Mouse (Mus musculus) heart, postnatal 0 days (tissue): ENCODE data around the gene Spata2. TPM values are rescaled to one million over a fixed set of nuclear protein-coding genes. Genes with fewer than 3 reads are reported as not detected.

Experiments
- ATAC-seq: fragments of 200-750 bp; cut with Nextera tagmentation; 2 replicates; pipeline ENCODE4 v1.8.0; 2017; ENCODE audit warnings: low read depth, moderate number of reproducible peaks, moderate library complexity; ENCODE audit not compliant: insufficient read depth
- DNase-seq: peaks from one replicate; pipeline ENCODE4 v3.0.0-alpha.2; 2016; ENCODE audit warnings: low spot score
- H3K27ac ChIP-seq: fragments of 300-500 bp; sonication (generic); 2 replicates; pipeline ENCODE4 v1.5.1; 2014; ENCODE audit warnings: low read depth, mild to moderate bottlenecking
- H3K27me3 ChIP-seq: fragments of 300-500 bp; sonication (generic); 2 replicates; pipeline ENCODE4 v1.6.1; 2014; ENCODE audit warnings: low read length, mixed read lengths; ENCODE audit not compliant: control insufficient read depth, insufficient read depth
- H3K36me3 ChIP-seq: fragments of 300-500 bp; sonication (generic); replicated peaks from 2 replicates; pipeline ENCODE4 v1.6.1; 2014; ENCODE audit warnings: low read length, mixed read lengths; ENCODE audit not compliant: control insufficient read depth, insufficient read depth
- H3K4me1 ChIP-seq: fragments of 300-500 bp; sonication (generic); 2 replicates; pipeline ENCODE4 v1.6.1; 2014; ENCODE audit warnings: antibody characterized with exemption; ENCODE audit not compliant: control insufficient read depth, insufficient read depth
- H3K4me2 ChIP-seq: fragments of 300-500 bp; sonication (generic); 2 replicates; pipeline ENCODE4 v1.6.1; 2014; ENCODE audit warnings: low read depth, mild to moderate bottlenecking, low read length, moderate library complexity
- H3K4me3 ChIP-seq: fragments of 300-500 bp; sonication (generic); 2 replicates; pipeline ENCODE4 v1.5.1; 2014; ENCODE audit warnings: low read depth, low read length
- H3K9ac ChIP-seq: fragments of 300-500 bp; sonication (generic); replicated peaks from 2 replicates; pipeline ENCODE4 v1.6.1; 2014; ENCODE audit warnings: low read depth, low read length, mixed read lengths
- H3K9me3 ChIP-seq: fragments of 300-500 bp; sonication (generic); replicated peaks from 2 replicates; pipeline ENCODE4 v1.6.1; 2016; ENCODE audit warnings: low read length; ENCODE audit not compliant: control insufficient read depth
- CTCF ChIP-seq: IDR thresholded peaks from 2 replicates; pipeline ENCODE4 v1.5.1; 2016; ENCODE audit warnings: antibody characterized with exemption, control low read depth, low read depth
- EP300 ChIP-seq: IDR thresholded peaks from 2 replicates; pipeline ENCODE4 v1.6.1; 2016; ENCODE audit warnings: antibody characterized with exemption, low read depth
- WGBS: fragments of 180-500 bp; shearing (Covaris S2); extraction: QIAGEN DNeasy Blood & Tissue Kit; methylation state at CpG from one replicate; pipeline ENCODE4 v1.1.7; 2014; 5-methylcytosine and 5-hydroxymethylcytosine counted together
- polyA plus RNA-seq: library from polyadenylated mRNA; unstranded; fragments of >200 nt; fragmentation: Nextera tagmentation; extraction: Ambion mirVana; gene quantifications from 2 replicates; pipeline ENCODE4 v1.2.1, GENCODE M21; 2015
- total RNA-seq: library from RNA; depleted of rRNA; stranded (reverse); fragments of >200 nt; gene quantifications from 2 replicates; pipeline ENCODE4 v1.2.3, GENCODE M21; 2014; ENCODE audit warnings: low replicate concordance

Spata2 gene
- total and polyA plus RNA-seq, 2 experiments from 2014 or later = 12.2 to 17.2 TPM

DNA sequence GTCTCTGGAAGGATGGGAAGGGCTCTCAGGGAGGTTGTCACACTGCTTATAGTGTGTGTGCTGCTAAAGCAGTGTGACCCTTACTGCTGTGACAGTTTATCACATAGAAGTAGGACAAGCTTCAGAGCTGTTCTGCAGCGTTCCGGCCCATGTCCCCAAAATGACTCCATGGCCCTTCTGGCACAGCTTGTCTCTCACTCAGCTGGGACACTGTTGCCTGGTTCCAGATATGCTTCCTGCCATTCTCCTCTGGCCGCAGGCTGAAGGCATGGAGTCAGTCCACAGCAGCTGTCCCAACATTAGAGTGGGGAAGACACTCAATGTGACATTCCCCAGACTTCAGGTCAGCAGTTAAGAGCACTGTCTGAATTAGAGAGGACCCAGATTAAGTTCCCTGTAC, 34.1 kb downstream of the Spata2 start:
- Histone ChIP-seq H3K36me3 (peaks cover 41% of the 10 kb centered on the region), H3K4me3 (no peak overlapping the region)

DNA sequence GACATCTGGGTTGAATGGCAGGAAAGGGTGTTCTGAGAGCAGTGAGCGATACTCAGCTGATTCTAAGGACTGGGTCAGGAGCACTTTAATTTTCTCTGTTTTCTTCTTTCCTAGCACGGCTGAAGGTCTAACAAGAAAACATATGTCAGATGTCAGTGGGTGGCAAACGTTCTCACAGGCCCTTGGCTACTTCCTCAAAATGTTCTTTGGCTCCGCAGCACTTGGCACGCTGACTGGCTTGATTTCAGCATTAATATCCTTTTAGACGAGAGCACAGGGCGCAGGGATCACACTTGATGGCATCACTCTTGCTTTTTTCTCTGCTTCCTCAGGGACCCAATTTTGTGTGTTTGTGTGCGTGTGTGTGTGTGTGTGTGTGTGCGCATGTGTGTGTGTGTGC, 35.5 kb downstream of the Spata2 start:
- Histone ChIP-seq H3K9ac (no peak overlapping the region), H3K36me3 (peaks cover 53% of the 10 kb centered on the region), H3K27ac (no peak overlapping the region), H3K9me3 (no peaks in the 10 kb centered on the region), H3K4me3 (no peak overlapping the region), H3K27me3 (no peaks in the 10 kb centered on the region), H3K4me1 (no peaks in the 10 kb centered on the region), H3K4me2 (no peak overlapping the region)
- TF ChIP-seq CTCF (no peak), EP300 (no peak)
- ATAC-seq (no peak), DNase-seq (no peak)
- WGBS = 89% methylated on average over 9 of the region's 9 CpGs

More for the DNA sequence above, 34.1 kb downstream of the Spata2 start:
- DNase-seq = no peak
- no peak for ATAC-seq
- 77% methylated on average over 3 of the region's 3 CpGs for WGBS
- Histone ChIP-seq H3K27me3 (no peaks in the 10 kb centered on the region), H3K4me1 (no peaks in the 10 kb centered on the region), H3K27ac (no peak overlapping the region), H3K9ac (no peak overlapping the region), H3K9me3 (no peaks in the 10 kb centered on the region), H3K4me2 (no peak overlapping the region)
- no peak for TF ChIP-seq CTCF
- TF ChIP-seq EP300 = no peak

DNA sequence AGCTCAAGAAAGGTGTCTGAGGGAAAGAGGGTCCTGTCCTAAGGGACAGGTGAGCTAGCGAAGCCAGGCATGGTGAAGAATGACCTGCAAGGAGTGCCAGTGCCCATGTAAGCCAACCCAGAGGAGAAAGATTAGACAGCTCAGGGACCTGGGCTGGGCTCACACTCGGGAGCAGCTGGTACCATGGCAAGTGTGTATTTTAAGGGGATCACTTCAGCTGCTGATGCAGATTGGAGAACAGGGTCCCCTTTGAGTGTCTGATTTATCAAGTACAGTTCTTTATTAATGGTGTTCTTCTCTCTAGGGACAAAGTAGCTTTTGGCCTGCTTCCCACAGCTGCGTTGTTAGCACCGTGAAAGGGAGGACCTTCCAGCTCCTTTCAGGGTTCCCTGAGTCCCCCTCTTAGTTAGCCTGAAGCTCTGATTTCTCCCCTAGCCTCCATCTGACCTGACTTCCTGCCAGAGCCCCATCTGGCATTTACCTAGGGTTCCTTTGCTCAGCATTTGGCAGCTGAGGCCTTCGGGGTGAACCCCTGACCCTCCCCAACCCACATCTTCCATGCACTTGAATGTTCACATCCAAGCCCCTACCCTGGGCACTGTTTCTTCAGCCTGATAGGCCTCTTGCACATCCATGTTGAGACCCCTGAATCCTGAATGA, 36.2 kb downstream of the Spata2 start:
- ATAC-seq (no peak), DNase-seq (no peak)
- TF ChIP-seq EP300 (no peak), CTCF (no peak)
- Histone ChIP-seq H3K4me2 (no peak overlapping the region), H3K9me3 (no peaks in the 10 kb centered on the region), H3K9ac (no peak overlapping the region), H3K36me3 (peaks cover 57% of the 10 kb centered on the region), H3K4me3 (no peak overlapping the region), H3K27me3 (no peaks in the 10 kb centered on the region), H3K4me1 (no peaks in the 10 kb centered on the region), H3K27ac (no peak overlapping the region)
- 78% methylated on average over 5 of the region's 5 CpGs for WGBS

DNA sequence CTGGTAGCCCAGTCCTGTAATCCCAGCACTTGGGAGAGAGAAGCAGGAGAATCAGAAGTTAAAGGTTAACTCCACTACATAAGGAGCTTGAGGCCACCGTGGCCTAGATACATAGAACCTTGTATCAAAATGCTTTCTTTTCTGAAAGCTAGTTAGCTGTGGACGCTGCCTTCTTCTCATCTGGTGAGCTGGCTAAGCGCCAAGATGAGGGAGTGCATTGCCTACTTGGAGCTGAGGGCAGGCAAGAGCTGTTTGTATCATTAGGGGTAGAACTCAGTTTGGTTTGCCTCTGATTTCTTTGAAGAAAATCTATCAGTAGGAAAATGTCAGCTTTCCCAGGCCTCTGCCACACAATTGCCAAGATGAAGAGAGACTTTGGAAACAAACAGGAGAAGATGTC, 38.9 kb downstream of the Spata2 start:
- H3K36me3 ChIP-seq = peaks cover 76% of the 10 kb centered on the region
- H3K9ac ChIP-seq = no peak overlapping the region
- no peak overlapping the region for H3K27ac ChIP-seq
- H3K9me3 ChIP-seq = no peaks in the 10 kb centered on the region
- DNase-seq (no peak), ATAC-seq (no peak)
- no peaks in the 10 kb centered on the region for H3K4me1 ChIP-seq
- H3K27me3 ChIP-seq = no peaks in the 10 kb centered on the region
- WGBS = 62% methylated on average over 3 of the region's 3 CpGs
- no peak overlapping the region for H3K4me2 ChIP-seq
- TF ChIP-seq EP300 (no peak), CTCF (no peak)
- H3K4me3 ChIP-seq = no peak overlapping the region

DNA sequence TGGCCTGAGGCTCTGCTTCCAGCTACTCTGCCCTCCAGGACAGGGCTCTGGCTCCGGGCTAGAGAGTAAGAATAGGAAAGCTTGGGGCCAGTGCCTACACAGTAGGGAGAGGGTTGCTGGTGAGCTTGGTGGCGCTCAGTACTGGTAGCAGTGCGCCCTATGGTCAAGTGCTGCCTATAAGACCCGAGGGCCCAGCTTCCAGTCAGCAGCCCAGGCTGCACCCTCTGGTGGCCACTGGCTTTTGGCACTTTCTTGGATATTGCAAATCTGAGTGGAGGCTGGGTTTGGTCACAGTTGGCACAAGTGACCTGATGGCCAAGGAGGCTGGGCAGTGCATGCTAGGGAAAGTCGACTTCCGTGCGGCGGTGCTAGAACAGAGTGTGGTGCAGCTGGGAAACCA, 42.0 kb downstream of the Spata2 start:
- Histone ChIP-seq H3K27me3 (no peaks in the 10 kb centered on the region), H3K9me3 (no peaks in the 10 kb centered on the region), H3K4me3 (no peak overlapping the region), H3K4me1 (no peaks in the 10 kb centered on the region), H3K4me2 (no peak overlapping the region), H3K9ac (no peak overlapping the region), H3K27ac (no peak overlapping the region), H3K36me3 (peaks cover 81% of the 10 kb centered on the region)
- ATAC-seq (no peak), DNase-seq (no peak)
- WGBS = 86% methylated on average over 8 of the region's 8 CpGs
- TF ChIP-seq CTCF = no peak
- TF ChIP-seq EP300 = no peak
